Mouse (Mus musculus) frontal cortex, postnatal 10 days (tissue): ENCODE measurements at regions not wholly inside any gene's neighbourhood (a gene's known extent, or its start where the extent isn't known, plus 50 kb on each side); places are given as distances from the start of the nearest gene placed in this dataset.

Experiments used
- DNase-seq, 2 experiments: peaks; one replicate each; pipeline ENCODE4 v3.0.0; 2022; ENCODE audit warnings: low spot score in 2 of 2, mixed read lengths in 1 of 2

DNA sequence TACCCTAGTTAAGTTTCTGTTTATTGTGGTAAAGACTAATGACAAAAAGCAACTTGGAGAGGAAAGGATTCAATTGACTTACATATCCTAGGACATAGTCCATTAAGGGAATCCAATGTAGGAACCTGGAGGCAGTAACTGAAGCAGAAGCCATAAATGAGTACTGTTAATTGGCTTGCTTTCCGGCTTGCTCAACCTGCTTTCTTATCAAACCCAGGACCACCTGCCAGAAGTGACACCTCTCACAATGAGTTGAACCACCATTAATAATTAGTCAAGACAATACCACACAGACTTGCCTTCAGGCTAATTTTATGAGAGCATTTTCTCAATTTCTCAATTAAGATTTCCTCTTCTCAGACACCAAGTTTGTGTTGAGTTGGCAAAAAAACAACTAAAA, 148.8 kb downstream of the Ccser2 start:
- DNase-seq: no peak

DNA sequence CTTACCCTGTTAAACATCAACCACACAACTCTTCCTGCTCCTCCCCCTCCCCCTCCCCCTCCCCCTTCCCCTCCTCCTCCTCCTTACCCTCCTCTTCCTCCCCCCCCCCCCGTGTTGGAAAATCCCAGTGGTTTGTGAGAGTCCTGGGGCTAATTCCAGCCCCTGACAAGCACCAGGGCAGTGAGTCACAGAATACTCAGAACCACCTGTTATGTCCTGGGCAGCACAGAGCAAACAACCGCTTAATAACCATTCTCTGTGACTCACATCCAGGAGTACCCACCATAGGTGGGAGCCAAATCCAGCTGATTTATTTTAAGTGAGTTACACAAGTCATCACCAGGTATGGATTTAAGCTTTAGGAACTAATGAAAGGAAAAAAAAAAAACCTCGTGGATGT, 166.2 kb downstream of the Ccser2 start:
- no peak for DNase-seq

DNA sequence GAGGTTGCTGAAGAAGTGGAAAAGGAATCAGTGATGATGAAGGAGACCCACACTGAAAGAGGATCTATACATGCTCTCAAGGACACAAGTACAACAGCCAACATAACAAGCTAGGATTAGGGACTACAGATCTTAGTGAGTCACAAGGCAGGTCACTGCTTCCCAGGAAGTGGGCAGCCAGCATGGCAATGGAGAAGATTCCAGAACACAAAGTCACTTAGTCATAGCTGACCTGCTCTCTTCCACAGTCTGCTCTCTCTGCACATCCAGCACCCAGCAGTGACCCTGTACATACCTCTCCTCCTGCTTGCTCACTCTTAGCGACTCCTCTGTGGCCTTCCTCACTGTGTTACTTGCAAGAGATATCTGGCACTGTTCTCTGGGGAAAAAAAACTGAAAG, 168.8 kb downstream of the Ccser2 start:
- DNase-seq: no peak

DNA sequence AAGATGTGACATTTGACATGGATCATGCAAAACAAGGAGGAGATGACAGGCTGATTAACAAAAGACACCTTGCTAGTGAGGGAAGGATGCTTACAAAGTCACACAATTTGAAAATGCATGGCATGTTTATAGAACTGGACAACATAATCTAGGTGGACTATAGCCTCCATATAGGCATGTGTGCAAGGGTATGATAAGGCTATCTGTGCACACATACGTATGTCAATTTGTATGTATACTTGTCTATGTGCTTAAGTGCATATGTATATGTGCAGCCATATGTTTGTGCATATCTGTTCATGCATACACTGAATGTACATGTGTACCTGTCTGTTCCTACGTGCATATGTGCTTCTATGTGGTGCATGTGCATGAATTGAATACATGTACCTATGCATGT, 186.7 kb downstream of the Ccser2 start:
- no peak for DNase-seq

DNA sequence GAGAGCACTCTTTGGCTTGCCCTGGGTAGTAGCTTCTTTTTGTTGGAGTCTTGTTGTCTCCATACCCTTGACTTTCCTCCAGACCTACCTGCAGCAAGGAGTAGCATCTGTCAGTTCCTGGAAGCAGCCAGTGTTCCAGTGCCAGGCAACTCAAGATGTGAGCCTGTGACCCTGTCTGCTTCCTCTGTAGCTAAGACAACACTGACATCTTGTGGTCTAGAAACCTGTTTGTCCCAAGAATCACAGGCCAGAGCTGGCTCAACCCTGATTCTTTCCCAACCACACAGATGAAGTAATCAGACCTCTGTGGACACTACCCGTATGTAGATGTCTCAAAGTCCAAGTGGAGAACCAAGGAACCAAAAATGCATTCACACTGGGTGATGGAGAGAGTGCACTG, 189.6 kb downstream of the Ccser2 start:
- peak in 1 of 2 experiments; percentile 14 for DNase-seq

DNA sequence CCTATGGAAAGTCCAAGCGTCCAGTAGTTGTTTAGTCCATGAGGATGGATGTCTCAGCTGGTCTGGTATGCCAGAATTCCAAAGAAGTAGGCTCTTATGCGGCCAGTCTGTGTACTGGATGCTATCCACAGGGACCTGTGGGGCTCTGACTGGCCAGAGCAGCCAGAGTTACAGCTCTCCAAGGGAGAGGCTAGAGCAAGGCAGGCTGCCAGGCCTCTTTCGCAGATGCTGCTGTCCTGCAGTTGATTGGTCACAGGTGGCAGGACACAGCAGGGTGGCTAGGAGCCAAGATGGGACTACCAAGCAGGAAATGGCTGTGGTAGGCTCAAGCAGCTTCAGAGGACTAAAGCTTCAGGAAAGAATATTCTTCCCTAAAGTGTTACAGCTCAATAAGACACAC, 194.2 kb downstream of the Ccser2 start:
- DNase-seq: no peak

DNA sequence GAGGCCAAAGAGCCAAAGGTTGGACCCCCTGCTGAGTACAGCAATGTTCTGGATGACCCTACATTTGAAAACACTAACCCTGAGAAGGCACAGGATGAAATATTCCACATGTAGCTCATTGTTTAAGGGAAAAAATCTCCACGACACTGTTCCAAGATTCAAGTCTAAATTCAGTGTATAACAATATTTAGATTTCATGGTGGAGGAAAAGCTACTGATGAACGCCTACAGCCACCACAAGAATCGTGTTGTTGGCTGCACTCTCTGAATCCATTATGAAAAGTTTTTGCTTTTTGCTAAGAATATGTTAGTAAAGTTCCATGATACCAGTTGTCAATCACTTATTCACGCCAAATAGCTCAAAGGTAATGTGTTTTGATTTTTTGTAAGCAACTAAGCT, 204.2 kb downstream of the Ccser2 start:
- no peak for DNase-seq

DNA sequence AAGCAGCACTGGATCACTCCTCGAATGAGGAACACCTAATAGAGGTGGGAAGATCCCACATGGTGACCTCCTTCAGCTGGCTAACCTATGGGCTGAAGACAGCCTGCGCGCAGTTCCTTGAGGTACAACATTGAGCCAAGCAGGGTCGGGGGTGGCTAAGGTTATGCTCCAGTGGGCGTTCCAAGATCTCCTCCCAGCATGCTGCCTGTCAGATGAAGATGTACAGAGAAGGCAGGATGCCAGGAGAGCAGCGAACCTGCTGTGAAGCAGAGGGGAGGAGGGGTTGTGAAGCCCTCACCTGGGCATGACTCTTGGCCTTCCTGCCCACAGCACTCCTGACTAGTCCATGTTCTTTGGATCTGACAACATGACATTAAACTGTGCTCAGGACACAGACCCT, 212.5 kb downstream of the Ccser2 start:
- no peak for DNase-seq

DNA sequence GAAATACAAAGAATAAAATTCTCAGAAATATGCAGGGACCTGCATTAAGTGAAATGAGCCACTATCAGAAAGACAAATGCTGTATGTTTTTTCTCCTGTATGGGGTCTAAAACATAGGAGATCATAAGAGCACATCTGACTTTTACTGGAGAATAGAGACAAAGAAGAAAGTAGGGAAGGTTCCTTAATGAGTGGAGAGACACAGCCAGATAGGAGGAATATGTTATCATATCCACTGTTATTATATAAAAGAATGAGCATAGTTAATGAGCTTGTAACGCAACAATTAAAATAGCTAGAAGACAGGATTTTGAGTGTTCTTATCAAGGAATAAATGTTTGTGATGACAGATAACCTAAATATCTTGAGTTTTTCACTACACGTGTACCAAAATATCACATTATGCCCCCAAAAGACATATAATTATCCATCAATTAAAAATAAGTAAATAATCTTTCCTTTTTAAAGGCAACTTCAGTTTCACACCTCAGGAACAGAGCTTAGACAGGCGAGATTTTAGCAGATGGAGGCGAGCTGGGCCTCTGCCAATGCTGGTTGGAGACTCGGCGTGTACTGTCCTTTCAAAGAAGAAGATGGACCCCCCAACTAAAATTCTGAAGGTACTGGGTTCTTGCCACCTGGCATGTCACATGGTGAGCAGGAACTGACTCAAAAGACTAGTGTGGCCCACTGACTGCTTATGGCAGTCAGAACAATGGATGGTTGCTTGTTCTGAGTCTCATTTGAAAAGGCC, 220.3 kb downstream of the Ccser2 start:
- peak in 1 of 2 experiments; percentile 16 for DNase-seq

DNA sequence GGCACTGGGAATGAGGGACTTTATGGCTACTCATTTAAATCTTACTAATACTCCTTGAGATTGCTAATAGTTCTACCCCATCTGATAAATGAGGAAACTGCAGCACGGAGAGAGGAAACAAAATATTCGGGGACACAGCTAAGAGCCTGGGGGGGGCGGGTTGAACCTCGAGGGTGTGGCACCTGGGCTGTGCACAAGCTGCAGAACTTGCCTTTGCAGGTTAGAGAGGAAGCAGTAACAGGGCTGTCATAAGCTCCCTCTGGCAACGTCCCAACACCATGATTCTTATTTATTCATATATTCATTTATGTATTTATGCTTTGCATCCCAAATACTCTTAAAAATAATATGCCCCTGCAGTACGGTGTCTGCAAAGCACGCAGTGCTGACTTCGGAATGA, 237.5 kb downstream of the Ccser2 start:
- no peak for DNase-seq

DNA sequence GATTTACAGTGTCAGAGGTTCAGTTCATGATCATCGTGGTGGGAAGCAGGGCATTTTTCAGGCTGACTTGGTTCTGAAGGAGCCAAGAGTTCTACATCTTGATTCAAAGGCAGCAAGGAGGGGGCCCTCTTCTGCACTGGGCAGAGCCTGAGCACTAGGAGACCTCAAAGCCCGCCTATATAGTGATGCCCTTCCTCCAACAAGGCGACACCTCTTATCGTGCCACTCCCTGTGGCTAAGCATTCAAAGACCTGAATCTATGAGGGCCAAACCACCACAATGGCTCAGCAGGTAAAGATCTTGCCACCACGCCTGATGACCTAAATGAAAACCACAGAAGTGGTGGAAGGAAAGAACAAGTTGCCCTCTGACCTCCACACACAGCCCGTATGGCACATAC, 242.5 kb downstream of the Ccser2 start:
- DNase-seq: no peak

DNA sequence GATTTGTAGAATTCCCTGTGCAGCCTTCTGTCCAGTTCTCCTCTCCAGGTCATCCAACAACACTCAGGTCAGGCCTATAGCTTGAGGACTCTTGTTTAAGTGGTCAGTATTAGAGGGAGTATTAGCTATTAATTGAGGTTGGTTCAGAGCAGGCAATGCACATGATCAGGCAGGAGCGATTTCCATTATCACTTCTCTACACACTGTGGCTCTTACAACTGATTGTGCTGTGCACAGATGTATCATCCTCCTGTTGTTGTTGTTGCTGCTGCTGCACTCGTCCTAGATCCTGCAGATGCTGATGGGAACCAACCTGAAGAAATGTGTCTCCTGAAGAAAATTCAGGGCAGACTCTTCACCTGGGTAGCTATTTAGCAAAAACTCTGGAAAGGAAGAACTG, 252.9 kb downstream of the Ccser2 start:
- no peak for DNase-seq

DNA sequence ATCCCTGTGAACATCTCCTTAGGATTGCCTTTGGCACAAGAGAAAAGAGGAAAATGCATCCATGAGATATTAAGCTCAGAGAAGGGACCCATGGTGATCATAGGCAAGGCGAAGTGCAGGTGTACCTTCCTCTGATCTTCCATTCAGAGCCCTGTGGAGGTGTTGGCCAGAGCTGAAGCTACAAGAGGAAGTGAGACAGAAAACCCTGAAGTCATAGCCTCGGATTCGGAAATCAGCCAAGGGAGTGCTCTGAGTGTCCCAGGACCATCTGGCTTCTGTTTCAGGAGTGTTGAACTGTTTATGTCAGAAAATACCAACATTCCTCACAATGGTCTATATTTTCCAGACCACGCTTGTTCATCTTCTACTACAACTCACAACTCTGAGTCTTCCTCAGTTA, 271.6 kb downstream of the Ccser2 start:
- no peak for DNase-seq

DNA sequence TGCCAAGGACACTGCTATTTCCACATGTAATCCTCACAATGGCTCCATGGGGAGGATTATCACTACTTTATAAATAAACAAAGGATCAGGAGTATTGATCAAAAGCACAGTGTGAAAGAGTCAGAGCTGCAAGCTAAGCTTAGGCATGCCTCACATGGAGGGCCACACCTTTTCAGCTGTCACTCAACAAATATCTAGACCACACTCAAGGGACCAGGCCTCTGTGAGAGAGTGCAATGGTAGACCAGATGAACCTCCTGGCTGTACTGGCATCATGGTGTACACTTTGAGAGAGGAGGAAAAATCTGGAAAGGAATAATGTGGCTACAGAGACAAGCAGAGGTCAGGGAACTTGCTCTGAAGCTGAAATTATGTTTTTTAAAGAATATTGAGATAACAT, 276.6 kb downstream of the Ccser2 start:
- no peak for DNase-seq

DNA sequence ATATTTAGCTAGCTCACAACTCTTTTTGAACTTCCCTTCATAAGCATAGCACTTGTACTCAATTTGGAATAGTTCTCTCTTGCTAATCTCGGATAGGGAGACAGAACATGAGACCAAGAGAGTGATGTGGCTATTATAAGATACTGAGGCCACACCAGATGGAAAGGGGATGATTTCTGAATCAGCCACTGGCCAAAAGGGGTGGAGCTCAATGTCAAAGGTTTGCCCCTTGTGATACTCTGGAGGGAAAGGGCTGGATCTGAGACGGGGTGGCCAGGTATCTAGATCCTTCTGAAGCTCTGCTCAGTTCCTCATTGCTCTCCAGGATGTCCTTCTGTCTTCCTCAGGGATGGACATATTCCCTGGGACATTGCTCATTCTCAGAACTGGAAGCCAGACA, 277.6 kb downstream of the Ccser2 start:
- DNase-seq: no peak

DNA sequence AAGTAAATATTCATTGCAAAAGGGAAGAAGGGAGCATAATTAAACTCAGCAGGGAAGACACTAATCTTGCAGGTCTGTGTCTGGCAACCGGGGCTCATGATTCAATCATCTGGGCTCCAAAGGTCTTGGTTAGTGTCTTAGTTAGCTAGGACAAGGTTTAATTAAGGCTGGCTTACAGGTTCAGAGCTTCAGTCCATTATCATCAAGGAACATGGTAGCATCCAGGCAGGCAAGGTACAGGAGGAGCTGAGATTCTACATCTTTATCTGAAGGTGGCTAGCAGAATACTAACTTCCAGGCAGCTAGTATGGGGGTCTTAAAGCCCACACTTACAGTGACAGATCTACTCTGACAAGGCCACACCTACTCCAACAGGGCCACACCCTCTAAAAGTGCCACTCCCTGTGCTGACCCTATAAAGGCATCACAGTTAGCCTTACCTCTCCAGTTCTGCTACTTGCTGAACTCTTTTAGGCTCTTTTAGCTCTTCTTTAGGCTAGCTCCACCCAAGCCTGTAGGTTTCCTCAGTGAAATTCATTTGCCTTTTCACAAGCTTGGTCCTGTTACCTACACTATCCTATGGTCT, 309.8 kb downstream of the Ccser2 start:
- DNase-seq: no peak

DNA sequence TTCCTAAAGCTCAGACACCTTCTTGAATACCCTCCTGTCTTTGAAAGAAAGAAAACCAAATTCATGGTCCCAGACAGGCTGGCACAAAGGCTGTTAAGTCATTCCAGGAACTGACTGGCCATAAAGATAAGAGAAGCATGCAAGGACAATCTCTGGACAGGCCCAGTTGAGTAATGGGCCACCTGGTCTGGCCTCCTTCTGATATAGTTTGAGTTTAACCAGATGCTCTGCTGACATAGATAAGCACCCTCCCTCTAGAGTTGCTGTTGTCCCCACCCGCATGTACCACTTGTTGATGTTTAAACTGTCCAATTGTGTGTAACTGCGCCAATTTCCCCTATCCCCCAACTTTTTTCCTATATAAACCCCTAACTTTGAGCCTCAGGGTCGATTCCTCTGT, 310.4 kb downstream of the Ccser2 start:
- no peak for DNase-seq

DNA sequence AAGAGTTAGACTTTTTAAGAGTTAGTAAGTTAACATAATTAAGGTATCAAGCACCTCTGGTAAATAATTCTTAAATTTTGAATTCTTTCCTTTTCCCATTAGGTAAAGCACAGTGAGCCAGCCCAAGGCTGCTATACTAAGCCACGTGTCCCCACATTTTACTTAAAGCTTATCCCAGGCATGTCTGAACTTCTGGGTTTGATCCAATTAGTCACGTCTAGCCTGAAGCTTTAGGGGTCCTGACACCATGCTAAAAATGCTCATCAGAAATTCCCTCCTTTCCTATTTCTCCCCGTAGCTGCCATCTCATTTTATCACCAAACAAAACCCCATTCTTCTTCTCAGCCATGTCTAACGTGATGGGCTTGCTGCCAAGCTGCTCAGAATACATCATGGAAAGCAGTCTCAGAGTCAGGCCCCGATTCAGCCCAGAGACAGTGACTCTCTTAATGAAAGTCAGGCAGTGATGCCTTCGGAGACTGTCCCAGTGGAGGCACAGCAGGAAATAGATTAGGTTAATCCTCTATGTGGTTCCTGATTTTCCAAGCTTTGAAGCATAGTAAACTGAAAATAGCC, 315.5 kb downstream of the Ccser2 start:
- peak in 1 of 2 experiments; percentile 17 for DNase-seq

DNA sequence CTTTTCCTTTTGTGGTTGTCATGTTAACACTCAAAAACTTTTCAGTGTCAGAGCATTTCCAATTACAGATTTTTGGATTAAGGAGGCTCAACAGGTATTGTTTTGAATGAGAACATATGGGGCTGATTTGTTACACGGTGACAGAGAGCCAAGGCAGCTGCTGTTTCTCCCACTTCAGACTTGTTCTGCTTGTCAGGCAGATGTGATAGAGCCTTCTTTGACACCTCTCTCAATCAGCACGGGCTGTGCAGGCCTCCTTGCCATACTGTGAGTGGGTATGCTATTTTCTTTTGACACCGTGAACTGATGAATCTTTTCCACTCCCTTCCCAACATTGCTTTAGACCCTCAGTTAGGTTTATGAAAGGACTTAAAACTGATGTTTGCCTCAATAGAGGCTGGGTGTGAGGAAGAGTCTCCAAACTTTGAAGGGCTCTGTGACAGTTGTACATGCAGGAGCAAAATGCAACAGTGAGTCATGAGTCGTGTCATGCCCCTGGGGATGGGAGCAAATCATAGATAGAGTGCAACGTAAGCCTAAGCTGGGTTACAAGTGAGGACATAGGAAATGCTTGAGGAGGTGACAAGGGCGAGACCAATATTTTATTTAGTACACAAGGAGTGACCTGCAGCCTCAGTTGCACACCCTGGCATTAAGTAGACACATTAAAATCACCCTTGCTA, 317.4 kb downstream of the Ccser2 start:
- no peak for DNase-seq

DNA sequence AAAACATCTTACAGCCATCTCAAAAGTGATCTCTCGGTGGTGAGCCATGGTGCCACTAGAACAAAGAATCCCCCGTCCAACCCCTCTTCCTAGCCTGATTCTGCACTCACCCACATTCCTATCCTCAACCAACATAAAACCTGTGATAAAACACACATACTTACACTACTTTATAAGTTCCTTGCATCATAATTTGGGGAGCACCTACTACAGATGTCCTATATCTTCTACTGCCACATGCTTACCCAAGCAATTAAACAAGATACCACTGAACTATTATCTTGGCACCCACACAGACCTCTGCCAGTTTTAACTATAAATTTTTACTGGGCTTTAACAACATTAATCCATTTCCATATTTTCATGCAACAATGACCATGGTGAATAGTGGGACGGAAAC, 321.9 kb downstream of the Ccser2 start:
- no peak for DNase-seq

DNA sequence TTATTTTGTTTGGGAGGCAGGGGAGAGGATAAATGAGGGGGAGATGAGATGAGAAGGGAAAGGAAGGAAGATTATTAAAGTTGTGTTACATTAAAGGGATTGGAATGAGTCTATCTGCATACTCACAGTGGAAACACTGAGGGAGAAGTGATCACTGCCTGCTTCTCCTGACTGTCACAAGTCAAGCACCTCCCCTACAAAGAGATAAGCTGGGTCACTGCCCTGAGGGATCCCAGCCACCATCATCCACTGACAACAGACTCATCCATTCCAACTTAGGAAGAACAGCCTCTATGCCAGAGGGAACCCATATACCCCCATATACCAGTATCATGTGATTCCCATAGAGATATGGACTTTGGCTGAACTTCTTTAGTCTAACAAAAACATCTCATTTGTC, 322.3 kb downstream of the Ccser2 start:
- no peak for DNase-seq

DNA sequence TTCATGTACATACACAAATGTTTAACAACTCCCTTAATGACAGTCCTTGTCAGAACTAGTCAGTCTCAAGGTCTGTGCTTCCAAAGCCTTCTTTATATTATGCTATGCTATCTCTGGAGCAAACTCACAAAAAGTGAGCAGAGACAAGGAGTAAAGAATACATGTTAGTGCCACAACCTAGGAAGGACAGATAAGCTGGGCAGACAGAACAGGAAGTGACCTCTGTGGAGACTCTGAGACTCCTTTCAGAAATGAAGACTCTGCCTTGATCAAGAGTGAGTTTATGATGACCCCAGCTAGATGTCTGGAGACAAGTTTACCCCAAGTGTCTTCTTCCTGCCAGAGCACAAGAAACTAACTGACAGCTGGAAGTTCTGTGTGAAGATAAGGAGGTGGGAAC, 343.8 kb downstream of the Ccser2 start:
- no peak for DNase-seq

DNA sequence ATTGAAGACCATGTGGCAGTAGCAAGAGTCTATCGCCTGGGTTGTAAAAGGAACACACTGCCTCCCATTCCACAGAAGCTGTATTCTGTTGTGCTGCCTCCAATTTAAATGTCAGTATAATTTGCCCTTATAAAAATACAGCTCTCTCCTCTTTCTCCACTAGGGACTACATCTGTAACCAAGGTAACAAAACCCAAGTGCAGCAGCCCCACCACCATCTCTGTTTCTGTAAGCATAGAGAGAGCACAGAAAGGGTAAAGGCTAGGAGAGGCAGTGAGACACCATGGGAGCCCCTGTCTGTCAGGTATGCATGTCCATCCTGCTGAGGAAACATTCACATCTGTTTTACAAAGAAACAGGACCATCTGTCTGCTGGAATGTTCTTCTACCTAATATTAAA, 344.4 kb downstream of the Ccser2 start:
- DNase-seq: peak in 1 of 2 experiments; percentile 8
